Mouse (Mus musculus) testis, adult 2 months (tissue): ENCODE results near the gene Cdk10.

ENCODE experiments used
- CTCF ChIP-seq: fragments of 200-500 bp; IDR thresholded peaks from 2 replicates; pipeline ENCODE4 v1.5.1; 2012; ENCODE audit warnings: low read depth, mild to moderate bottlenecking, inconsistent platforms, low read length, moderate library complexity; ENCODE audit not compliant: control insufficient read depth, insufficient read depth, insufficient replicate concordance
- POLR2A ChIP-seq: fragments of 200-500 bp; IDR thresholded peaks from 2 replicates; pipeline ENCODE4 v1.6.1; 2012; ENCODE audit warnings: low read depth, mild to moderate bottlenecking, inconsistent platforms, low read length, moderate library complexity; ENCODE audit not compliant: control insufficient read depth

DNA sequence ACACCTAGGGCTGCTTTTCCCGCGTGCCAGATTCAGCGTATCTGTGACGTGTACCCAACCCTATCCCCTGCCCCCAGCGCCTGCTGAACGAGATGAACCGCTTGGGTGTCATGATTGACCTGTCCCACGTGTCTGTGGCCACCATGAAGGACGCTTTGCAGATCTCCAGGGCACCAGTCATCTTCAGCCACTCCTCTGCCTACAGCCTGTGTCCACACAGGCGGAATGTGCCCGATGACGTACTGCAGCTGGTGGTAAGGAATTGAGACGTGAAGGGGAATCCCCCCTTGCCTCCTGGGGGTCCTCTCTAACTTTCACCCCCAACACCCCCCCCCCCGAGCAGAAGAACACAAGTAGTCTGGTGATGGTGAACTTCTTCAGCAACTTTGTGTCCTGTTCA is 24.8 kb upstream of the Cdk10 start:
- no peak for TF ChIP-seq CTCF
- no peak for TF ChIP-seq POLR2A
